Mouse (Mus musculus) stomach, postnatal 0 days (tissue): Measurements from ENCODE around the gene Ccdc62.
A peak's percentile ranks its signal among the peaks of the same experiment; 100 is the strongest.

ENCODE experiments used
- CTCF ChIP-seq: IDR thresholded peaks from 2 replicates; pipeline ENCODE4 v1.5.1; 2016; ENCODE audit warnings: antibody characterized with exemption, low read depth, mild to moderate bottlenecking, moderate library complexity
- EP300 ChIP-seq: optimal IDR thresholded peaks from 2 replicates; pipeline ENCODE3; 2016; ENCODE audit warnings: antibody characterized with exemption

GRCm38 (mm10) chr5:124006891-124007491 is 76.5 kb downstream of the Ccdc62 start:
- 0 out of 2 replicates have a peak, but pooled peaks have one; percentile 4 for TF ChIP-seq CTCF
- TF ChIP-seq EP300, result no peak
